Mouse (Mus musculus): Measurements from ENCODE around the gene Slc25a21.

DNA sequence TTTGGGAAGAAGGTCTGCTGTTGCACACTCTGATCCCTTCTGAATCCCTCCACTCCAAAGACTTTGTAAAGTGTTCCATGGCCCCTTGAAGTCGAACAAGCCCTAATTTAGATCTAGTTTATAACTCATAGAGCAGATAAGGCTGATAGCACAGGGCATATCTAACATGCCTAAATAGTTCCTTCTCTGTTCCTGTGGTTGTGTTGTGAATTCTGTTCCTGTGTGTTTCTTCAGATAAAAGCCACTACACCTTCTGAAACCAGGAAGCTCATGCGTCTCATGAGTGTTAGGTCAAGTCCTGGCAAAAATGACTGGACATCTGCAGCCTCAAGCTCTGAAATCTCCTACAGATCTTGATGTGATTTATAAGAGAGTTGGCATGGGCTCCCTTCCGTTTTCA, 326.7 kb downstream of the Slc25a21 start:
- TF ChIP-seq CTCF (IDR thresholded peaks at IDR 0.05; ENCODE audit: low read depth, low read length): no peak
- no peak for TF ChIP-seq POLR2A (IDR thresholded peaks at IDR 0.05; ENCODE audit: extremely low read depth, insufficient read depth, low read length)
